Mouse (Mus musculus) hindbrain, postnatal 0 days (tissue): ENCODE data around the gene Npm1. TPM values are rescaled to one million over a fixed set of nuclear protein-coding genes. Genes with fewer than 3 reads are reported as not detected.

Source experiments
- ATAC-seq: fragments of 200-750 bp; cut with Nextera tagmentation; 2 replicates; pipeline ENCODE4 v1.8.0; 2017; ENCODE audit warnings: mild to moderate bottlenecking, moderate TSS enrichment, moderate library complexity
- DNase-seq: peaks from one replicate; pipeline ENCODE4 v3.0.0-alpha.2; 2015; ENCODE audit warnings: low spot score
- H3K27ac ChIP-seq: fragments of 300-500 bp; sonication (generic); 2 replicates; pipeline ENCODE4 v1.5.1; 2014; ENCODE audit warnings: mild to moderate bottlenecking
- H3K27me3 ChIP-seq: fragments of 300-500 bp; sonication (generic); 2 replicates; pipeline ENCODE4 v1.6.1; 2014; ENCODE audit warnings: low read length, mixed read lengths; ENCODE audit not compliant: insufficient read depth
- H3K36me3 ChIP-seq: fragments of 300-500 bp; sonication (generic); 2 replicates; pipeline ENCODE4 v1.6.1; 2014; ENCODE audit warnings: low read length, mixed read lengths; ENCODE audit not compliant: insufficient read depth
- H3K4me1 ChIP-seq: fragments of 300-500 bp; sonication (generic); 2 replicates; pipeline ENCODE4 v1.6.1; 2014; ENCODE audit warnings: antibody characterized with exemption, low read length, mixed read lengths; ENCODE audit not compliant: insufficient read depth
- H3K4me2 ChIP-seq: fragments of 300-500 bp; sonication (generic); 2 replicates; pipeline ENCODE4 v1.6.1; 2014; ENCODE audit warnings: low read depth, mild to moderate bottlenecking, low read length, moderate library complexity, mixed read lengths
- H3K4me3 ChIP-seq: fragments of 300-500 bp; sonication (generic); 2 replicates; pipeline ENCODE4 v1.5.1; 2014; ENCODE audit warnings: low read length
- H3K9ac ChIP-seq: fragments of 300-500 bp; sonication (generic); replicated peaks from 2 replicates; pipeline ENCODE4 v1.6.1; 2014; ENCODE audit warnings: mild to moderate bottlenecking, low read length, moderate library complexity, mixed read lengths
- H3K9me3 ChIP-seq: fragments of 300-500 bp; sonication (generic); 2 replicates; pipeline ENCODE4 v1.6.1; 2016; ENCODE audit warnings: low read length, mixed read lengths
- CTCF ChIP-seq: IDR thresholded peaks from 2 replicates; pipeline ENCODE4 v1.5.1; 2016; ENCODE audit warnings: antibody characterized with exemption, control low read depth, low read depth
- WGBS: fragments of 180-500 bp; shearing (Covaris S2); extraction: QIAGEN DNeasy Blood & Tissue Kit; methylation state at CpG from one replicate; pipeline ENCODE4 v1.1.7; 2014; 5-methylcytosine and 5-hydroxymethylcytosine counted together
- polyA plus RNA-seq: library from polyadenylated mRNA; unstranded; fragments of >200 nt; fragmentation: Nextera tagmentation; extraction: Ambion mirVana; gene quantifications from 2 replicates; pipeline ENCODE4 v1.2.1, GENCODE M21; 2015
- total RNA-seq: library from RNA; depleted of rRNA; stranded (reverse); fragments of >200 nt; gene quantifications from 2 replicates; pipeline ENCODE4 v1.2.3, GENCODE M21; 2014

The Npm1 gene
- total and polyA plus RNA-seq, 2 experiments from 2014 or later = 143 to 395 TPM

- Histone ChIP-seq H3K4me3 (peak overlapping the region; percentile 40), H3K27me3 (peaks cover 79% of the 10 kb centered on the region), H3K4me2 (peak overlapping the region; percentile 40), H3K9me3 (peaks cover 8% of the 10 kb centered on the region; the same call in 1 of the 2 replicates), H3K9ac (peak overlapping the region; percentile 41; the same call in 1 of the 2 replicates), H3K4me1 (no peaks in the 10 kb centered on the region), H3K36me3 (no peaks in the 10 kb centered on the region), H3K27ac (peak overlapping the region; percentile 51; the same call in 1 of the 2 replicates)
- no peak for ATAC-seq
- TF ChIP-seq CTCF = no peak
- no peak for DNase-seq
- 23% methylated on average over 22 of the region's 22 CpGs for WGBS
Observed at GRCm38 (mm10) chr11:33198351-33199116, 35.5 kb upstream of the Npm1 start.

- H3K27ac ChIP-seq = peak overlapping the region; percentile 48; the same call in 1 of the 2 replicates
- peaks cover 8% of the 10 kb centered on the region; the same call in 1 of the 2 replicates for H3K9me3 ChIP-seq
- no peak for DNase-seq
- H3K36me3 ChIP-seq = no peaks in the 10 kb centered on the region
- H3K9ac ChIP-seq = no peak overlapping the region
- WGBS = 12% methylated on average over 15 of the region's 15 CpGs
- no peak for ATAC-seq
- H3K4me1 ChIP-seq = no peaks in the 10 kb centered on the region
- peaks cover 77% of the 10 kb centered on the region for H3K27me3 ChIP-seq
- 0 out of 2 replicates have a peak overlapping the region, but pooled peaks have one; percentile 6 for H3K4me3 ChIP-seq
- H3K4me2 ChIP-seq = no peak overlapping the region
- TF ChIP-seq CTCF = no peak
Observed at GRCm38 (mm10) chr11:33197673-33198072, 34.7 kb upstream of the Npm1 start.

GRCm38 (mm10) chr11:33197133-33197514 lies 34.1 kb upstream of the Npm1 start:
- no peak for TF ChIP-seq CTCF
- H3K27ac ChIP-seq = no peak overlapping the region; the same call in 1 of the 2 replicates
- H3K9ac ChIP-seq = no peak overlapping the region
- H3K4me3 ChIP-seq = 0 out of 2 replicates have a peak overlapping the region, but pooled peaks have one; percentile 6
- WGBS = 28% methylated on average over 13 of the region's 13 CpGs
- H3K9me3 ChIP-seq = peaks cover 8% of the 10 kb centered on the region; the same call in 1 of the 2 replicates
- no peak overlapping the region for H3K4me2 ChIP-seq
- no peaks in the 10 kb centered on the region for H3K36me3 ChIP-seq
- peaks cover 71% of the 10 kb centered on the region for H3K27me3 ChIP-seq
- no peak for ATAC-seq
- DNase-seq = no peak
- H3K4me1 ChIP-seq = no peaks in the 10 kb centered on the region

GRCm38 (mm10) chr11:33196447-33197132 lies 33.6 kb upstream of the Npm1 start:
- H3K4me2 ChIP-seq = no peak overlapping the region
- no peak for ATAC-seq
- H3K4me3 ChIP-seq = no peak overlapping the region
- TF ChIP-seq CTCF = no peak
- 7% methylated on average over 24 of the region's 24 CpGs for WGBS
- no peak overlapping the region for H3K9ac ChIP-seq
- no peak overlapping the region; the same call in 1 of the 2 replicates for H3K27ac ChIP-seq
- peaks cover 8% of the 10 kb centered on the region; the same call in 1 of the 2 replicates for H3K9me3 ChIP-seq
- H3K36me3 ChIP-seq = no peaks in the 10 kb centered on the region
- H3K4me1 ChIP-seq = no peaks in the 10 kb centered on the region
- DNase-seq = no peak
- peaks cover 66% of the 10 kb centered on the region for H3K27me3 ChIP-seq

GRCm38 (mm10) chr11:33195531-33196446 lies 32.8 kb upstream of the Npm1 start:
- H3K9ac ChIP-seq = no peak overlapping the region
- ATAC-seq (no peak), DNase-seq (no peak)
- peaks cover 8% of the 10 kb centered on the region; the same call in 1 of the 2 replicates for H3K9me3 ChIP-seq
- H3K4me3 ChIP-seq = no peak overlapping the region
- no peak for TF ChIP-seq CTCF
- WGBS = 4% methylated on average over 25 of the region's 25 CpGs
- no peak overlapping the region for H3K4me2 ChIP-seq
- no peaks in the 10 kb centered on the region for H3K36me3 ChIP-seq
- no peak overlapping the region for H3K27ac ChIP-seq
- peaks cover 62% of the 10 kb centered on the region for H3K27me3 ChIP-seq
- no peaks in the 10 kb centered on the region for H3K4me1 ChIP-seq

GRCm38 (mm10) chr11:33195061-33195460 lies 32.1 kb upstream of the Npm1 start:
- Histone ChIP-seq H3K4me3 (no peak overlapping the region), H3K4me1 (no peaks in the 10 kb centered on the region), H3K9ac (no peak overlapping the region), H3K36me3 (no peaks in the 10 kb centered on the region), H3K27ac (no peak overlapping the region), H3K4me2 (no peak overlapping the region), H3K9me3 (peaks cover 8% of the 10 kb centered on the region; the same call in 1 of the 2 replicates), H3K27me3 (peaks cover 58% of the 10 kb centered on the region)
- no peak for TF ChIP-seq CTCF
- no peak for ATAC-seq
- no peak for DNase-seq
- 25% methylated on average over 7 of the region's 7 CpGs for WGBS
